Comparison of ENCODE assay signal across 17 mouse cellular contexts in the genomic region with DNA sequence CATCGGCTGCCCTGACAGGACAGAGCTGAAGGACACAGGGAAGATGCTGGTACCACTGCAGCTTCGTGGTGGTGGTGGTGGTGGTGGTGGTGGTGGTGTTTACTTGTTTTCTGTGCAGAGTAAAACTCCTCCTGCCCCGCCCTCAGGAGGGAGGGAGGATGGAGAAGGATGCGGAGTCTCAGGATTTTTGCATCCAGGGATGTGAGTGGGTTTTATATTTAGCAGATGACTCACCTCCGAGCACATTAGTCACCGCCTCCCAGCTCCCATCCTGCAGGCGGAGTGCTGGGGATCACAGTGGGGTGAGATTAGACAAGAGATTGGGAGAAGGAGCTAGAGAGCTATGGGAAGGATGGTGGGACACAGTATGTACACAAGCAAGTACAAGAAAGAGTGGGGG. TPM values are rescaled to one million over a fixed set of nuclear protein-coding genes. Genes with fewer than 3 reads are reported as not detected.
DNase-seq lines count a peak whose midpoint lies in the region; ATAC-seq and TF ChIP-seq lines count a peak whose summit lies in the region.
"Had no signal": no experiment of that assay in that cellular context is flagged by ENCODE, and none has a peak within 500 bp of the region (broad histone marks: within the 10 kb centered on the region; RNA-seq: fewer than 3 reads in every experiment).

No protein-coding gene starts in this region.

- no peak overlapping the region for H3K9ac ChIP-seq in forebrain, postnatal 0 days
- H3K9ac ChIP-seq: heart, embryonic 12.5 days; midbrain, embryonic 13.5 days; neural tube, embryonic 12.5 days had no signal

- POLR2A ChIA-PET in Patski (lab: Charles Lee): interaction anchor here (1.1 kb wide), 1 partner anchor 74 kb away, joined by 4 read pairs; no protein-coding TSS in a partner anchor

- CTCF ChIA-PET in Patski (lab: Charles Lee): interaction anchor here (0.8 to 3.5 kb wide), 3 partner anchors 11 to 69 kb away, joined by 4 to 12 read pairs (median 4); no protein-coding TSS in a partner anchor

- H3K9me3 ChIP-seq in forebrain, postnatal 0 days (ENCODE audit: low read length): no peaks in the 10 kb centered on the region
- H3K9me3 ChIP-seq in forebrain, embryonic 10.5 days: no peaks in the 10 kb centered on the region
- H3K9me3 ChIP-seq: heart, embryonic 12.5 days; midbrain, embryonic 13.5 days; neural tube, embryonic 12.5 days had no signal

- DNase-seq in forebrain, postnatal 0 days: no peak
- DNase-seq in forebrain, embryonic 10.5 days (ENCODE audit: extremely low spot score, low spot score): no peak
- peak; percentile 33 for DNase-seq in Patski (ENCODE audit: low read depth, low spot score)
- DNase-seq in left cerebral cortex, postnatal 36 days (ENCODE audit: low spot score in 2 of 2): peak; percentile 71 to 76
- DNase-seq in thymus, postnatal 10 days (ENCODE audit: low spot score in 2 of 2): no peak
- DNase-seq in embryo, embryonic 10 days (ENCODE audit: low spot score): no peak
- DNase-seq in urinary bladder, postnatal 10 days (ENCODE audit: low spot score): no peak
- DNase-seq: liver; thymus, adult 2 months had no signal

- no peaks in the 10 kb centered on the region for H3K36me3 ChIP-seq in forebrain, postnatal 0 days (ENCODE audit: insufficient read depth)
- no peaks in the 10 kb centered on the region for H3K36me3 ChIP-seq in forebrain, embryonic 10.5 days (replicated peaks)
- H3K36me3 ChIP-seq: heart, embryonic 12.5 days; midbrain, embryonic 13.5 days; neural tube, embryonic 12.5 days had no signal

- H3K27ac ChIP-seq in forebrain, postnatal 0 days (ENCODE audit: low read depth, low read length): no peak overlapping the region
- no peak overlapping the region for H3K27ac ChIP-seq in forebrain, embryonic 10.5 days
- peak overlapping the region; percentile 56; the same call in 1 of the 2 replicates for H3K27ac ChIP-seq in cortical plate, adult 2 months (ENCODE audit: insufficient read depth, low read length)
- H3K27ac ChIP-seq: hindbrain, postnatal 0 days; kidney, postnatal 0 days; midbrain, embryonic 13.5 days; neural tube, embryonic 12.5 days had no signal

- intact Hi-C loops in left cerebral cortex, postnatal 36 days (cut with DNase I): loop anchor here (1.0 kb wide), 1 partner anchor 75 kb away; no protein-coding TSS in a partner anchor

- H3K4me2 ChIP-seq in forebrain, postnatal 0 days (ENCODE audit: low read depth): no peak overlapping the region
- H3K4me2 ChIP-seq: heart, embryonic 12.5 days; midbrain, embryonic 13.5 days; neural tube, embryonic 12.5 days had no signal

- 77% methylated on average over 7 of the region's 7 CpGs for WGBS in forebrain, postnatal 0 days
- WGBS in forebrain, embryonic 10.5 days: 86% methylated on average over 7 of the region's 7 CpGs

- no peak for TF ChIP-seq POLR2A in cortical plate, adult 2 months (IDR thresholded peaks at IDR 0.05; ENCODE audit: extremely low read depth, insufficient read depth, low read length)

- ATAC-seq in forebrain, postnatal 0 days: peak; percentile 58
- peak; percentile 83 for ATAC-seq in Patski
- ATAC-seq: CD4-positive, CD25-positive, alpha-beta regulatory T cell, adult 4 months; hindbrain, postnatal 0 days; lung, postnatal 0 days; midbrain, embryonic 13.5 days had no signal

- in situ Hi-C loops in Patski (cut with MboI; ENCODE audit: low pct_unique_long_range_greater_than_20kb): loop anchor here (10.0 to 25.0 kb wide), 2 partner anchors 415 to 767 kb away; no protein-coding TSS in a partner anchor

- no peaks in the 10 kb centered on the region for H3K4me1 ChIP-seq in forebrain, postnatal 0 days (ENCODE audit: insufficient read depth)
- no peaks in the 10 kb centered on the region for H3K4me1 ChIP-seq in forebrain, embryonic 10.5 days
- peaks cover 10% of the 10 kb centered on the region for H3K4me1 ChIP-seq in cortical plate, adult 2 months (ENCODE audit: control insufficient read depth, insufficient read depth, low read length)
- H3K4me1 ChIP-seq: heart, embryonic 12.5 days; midbrain, embryonic 13.5 days; neural tube, embryonic 12.5 days had no signal

- H3K27me3 ChIP-seq in forebrain, postnatal 0 days (ENCODE audit: insufficient read depth, low read length): no peaks in the 10 kb centered on the region
- no peaks in the 10 kb centered on the region for H3K27me3 ChIP-seq in forebrain, embryonic 10.5 days (ENCODE audit: poor library complexity, severe bottlenecking)
- no peaks in the 10 kb centered on the region for H3K27me3 ChIP-seq in Patski
- H3K27me3 ChIP-seq: midbrain, embryonic 13.5 days; neural tube, embryonic 12.5 days had no signal

- H3K4me3 ChIP-seq in forebrain, postnatal 0 days (ENCODE audit: low read depth, low read length): no peak overlapping the region
- H3K4me3 ChIP-seq in forebrain, embryonic 10.5 days: no peak overlapping the region
- no peak overlapping the region for H3K4me3 ChIP-seq in cortical plate, adult 2 months (ENCODE audit: insufficient read depth, low read length)
- H3K4me3 ChIP-seq: heart, embryonic 12.5 days; midbrain, embryonic 13.5 days; neural tube, embryonic 12.5 days had no signal

- TF ChIP-seq CTCF in forebrain, postnatal 0 days (IDR thresholded peaks at IDR 0.05; ENCODE audit: low read depth): no peak
- TF ChIP-seq CTCF in Patski (IDR thresholded peaks at IDR 0.05): no peak
- no peak for TF ChIP-seq CTCF in cortical plate, adult 2 months (IDR thresholded peaks at IDR 0.05; ENCODE audit: extremely low read depth, insufficient read depth, low read length)

RNA-seq across cellular contexts. Expression of gene Kcna5, which starts 34.6 kb away (rescaled TPM):
- total RNA-seq in forebrain, postnatal 0 days (2014; rRNA removed): 4.2 and 8.0 TPM in 2 replicates
- 2.4 and 3.7 TPM in 2 replicates for polyA plus RNA-seq in forebrain, postnatal 0 days (2015; fragmentation: Nextera tagmentation; extraction: Ambion mirVana)
- 1.5 and 2.1 TPM in 2 replicates for polyA plus RNA-seq in forebrain, embryonic 10.5 days (2016; fragmentation: Nextera tagmentation; extraction: Ambion mirVana)
- 1.4 TPM for polyA plus RNA-seq in Patski (2021)
- polyA plus RNA-seq in cortical plate, adult 2 months (2012; rRNA removed): 0.93 and 1.9 TPM in 2 replicates
- total RNA-seq in left cerebral cortex, postnatal 36 days (2021): 1 to 10 TPM; 3.5 to 7.2 TPM
- polyA plus RNA-seq: CD4-positive, CD25-positive, alpha-beta regulatory T cell, adult 4 months had no signal

Comparison
In these comparisons a context has a peak if more than half of its experiments do, and no peak if none do; other contexts are left out.
1. DNase-seq: peak in Patski (single experiment) and left cerebral cortex, postnatal 36 days (2 of 2); none in forebrain, postnatal 0 days (single experiment), forebrain, embryonic 10.5 days (single experiment), thymus, postnatal 10 days (0 of 2), embryo, embryonic 10 days (single experiment) and urinary bladder, postnatal 10 days (single experiment).